Mouse (Mus musculus): ENCODE results near the gene Snapc2. TPM values are rescaled to one million over a fixed set of nuclear protein-coding genes. Genes with fewer than 3 reads are reported as not detected.
"Not testable (repeated sequence)": the region's sequence is repeated elsewhere in the genome, so short reads cannot be mapped to it uniquely, and the experiment has no call there.

The Snapc2 gene
- polyA plus RNA-seq, 1 experiment from 2014 or later, result 59.8 TPM

DNA sequence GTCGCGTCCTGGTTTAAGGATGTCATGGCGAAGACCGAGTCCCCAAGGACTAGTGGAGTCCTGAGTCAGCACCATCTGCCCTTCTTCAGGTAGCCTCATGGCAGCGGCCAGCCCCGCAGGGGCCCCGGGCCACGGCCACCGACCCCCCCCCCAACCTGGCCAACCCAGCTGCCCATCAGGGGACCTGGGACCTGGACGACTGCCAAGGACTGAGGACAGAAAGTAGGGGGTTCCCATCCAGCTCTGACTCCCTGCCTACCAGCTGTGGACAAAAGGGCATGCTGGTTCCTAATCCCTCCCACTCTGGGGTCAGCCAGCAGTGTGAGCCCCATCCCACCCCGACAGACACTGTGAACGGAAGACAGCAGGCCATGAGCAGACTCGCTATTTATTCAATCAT lies 7.1 kb upstream of the Snapc2 start:
- H3K36me3 ChIP-seq (replicated peaks; ENCODE audit: control insufficient read depth, insufficient read depth, low read depth, low read length), result peaks cover 8% of the 10 kb centered on the region
- no peak overlapping the region for H3K4me3 ChIP-seq (ENCODE audit: low read depth, low read length)
- H3K4me1 ChIP-seq (ENCODE audit: control insufficient read depth, insufficient read depth, low read length), result peaks cover 9% of the 10 kb centered on the region
- H3K4me2 ChIP-seq (ENCODE audit: low read depth, low read length), result no peak overlapping the region
- DNase-seq (ENCODE audit: low spot score) (no peak), ATAC-seq (replicated peaks; ENCODE audit: insufficient number of reproducible peaks, low FRiP score, low TSS enrichment, low read depth) (no peak)
- H3K9me3 ChIP-seq (replicated peaks; ENCODE audit: control insufficient read depth, low read length), result no peaks in the 10 kb centered on the region
- H3K9ac ChIP-seq (replicated peaks; ENCODE audit: low read length), result no peak overlapping the region
- H3K27ac ChIP-seq (replicated peaks; ENCODE audit: low read depth, low read length), result no peak overlapping the region
- no peaks in the 10 kb centered on the region for H3K27me3 ChIP-seq (ENCODE audit: control insufficient read depth, insufficient read depth, low read length)
- 91% methylated on average over 13 of the region's 13 CpGs for WGBS

GRCm38 (mm10) chr8:4247241-4247640 lies 5.6 kb upstream of the Snapc2 start:
- no peak for DNase-seq (ENCODE audit: low spot score)
- WGBS, result 89% methylated on average over 8 of the region's 8 CpGs
- H3K9ac ChIP-seq (replicated peaks; ENCODE audit: low read length), result no peak overlapping the region
- H3K27me3 ChIP-seq (ENCODE audit: control insufficient read depth, insufficient read depth, low read length), result no peaks in the 10 kb centered on the region
- no peak overlapping the region for H3K4me2 ChIP-seq (ENCODE audit: low read depth, low read length)
- peaks cover 8% of the 10 kb centered on the region for H3K36me3 ChIP-seq (replicated peaks; ENCODE audit: control insufficient read depth, insufficient read depth, low read depth, low read length)
- H3K27ac ChIP-seq (replicated peaks; ENCODE audit: low read depth, low read length), result no peak overlapping the region
- H3K4me1 ChIP-seq (ENCODE audit: control insufficient read depth, insufficient read depth, low read length), result peaks cover 9% of the 10 kb centered on the region
- no peaks in the 10 kb centered on the region for H3K9me3 ChIP-seq (replicated peaks; ENCODE audit: control insufficient read depth, low read length)
- ATAC-seq (replicated peaks; ENCODE audit: insufficient number of reproducible peaks, low FRiP score, low TSS enrichment, low read depth), result no peak
- H3K4me3 ChIP-seq (ENCODE audit: low read depth, low read length), result no peak overlapping the region

DNA sequence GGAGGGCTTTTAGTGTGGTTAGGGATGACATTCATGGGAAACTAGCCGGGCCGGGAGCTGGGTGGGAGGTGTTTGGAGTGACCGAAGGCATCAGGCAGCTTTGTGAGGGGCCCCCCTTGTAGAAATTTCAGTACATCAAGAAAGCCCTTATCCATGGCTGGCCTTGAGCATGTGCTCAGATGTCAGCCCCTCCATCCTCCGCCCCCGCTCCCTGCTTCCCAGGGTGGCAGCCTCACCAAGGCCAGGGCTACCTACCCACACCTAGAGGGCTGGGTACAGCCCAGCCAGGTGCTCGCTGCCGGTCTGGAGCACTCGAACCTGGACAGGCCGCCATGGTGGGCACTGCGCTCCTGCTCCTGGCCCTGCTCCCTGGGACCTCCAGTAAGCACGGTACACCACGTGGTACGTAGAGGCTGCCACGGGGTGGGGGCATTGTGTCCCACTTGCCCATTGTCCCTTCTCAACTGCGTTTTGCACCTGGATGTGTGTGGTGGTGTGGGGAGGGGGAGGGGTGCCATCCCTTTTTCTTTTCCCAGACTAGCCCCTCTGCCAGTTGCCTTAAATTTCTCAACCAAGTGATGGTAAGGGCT lies 4.8 kb upstream of the Snapc2 start, which contains the start of gene Tgfbr3l:
Tgfbr3l (plus strand) TSS at position 264 of the 590 bp plus-strand sequence.
- Histone ChIP-seq H3K36me3 (replicated peaks; ENCODE audit: control insufficient read depth, insufficient read depth, low read depth, low read length) (peaks cover 6% of the 10 kb centered on the region), H3K4me3 (ENCODE audit: low read depth, low read length) (no peak within 1 kb of the TSS), H3K9ac (replicated peaks; ENCODE audit: low read length) (no peak within 1 kb of the TSS), H3K27me3 (ENCODE audit: control insufficient read depth, insufficient read depth, low read length) (no peaks in the 10 kb centered on the region), H3K4me1 (ENCODE audit: control insufficient read depth, insufficient read depth, low read length) (peaks cover 9% of the 10 kb centered on the region), H3K27ac (replicated peaks; ENCODE audit: low read depth, low read length) (no peak within 1 kb of the TSS; the same call in 1 of the 2 replicates), H3K9me3 (replicated peaks; ENCODE audit: control insufficient read depth, low read length) (no peaks in the 10 kb centered on the region), H3K4me2 (ENCODE audit: low read depth, low read length) (no peak within 1 kb of the TSS)
- DNase-seq (ENCODE audit: low spot score), result no peak
- no peak for ATAC-seq (replicated peaks; ENCODE audit: insufficient number of reproducible peaks, low FRiP score, low TSS enrichment, low read depth)
- 73% methylated on average over 13 of the region's 15 CpGs for WGBS

DNA sequence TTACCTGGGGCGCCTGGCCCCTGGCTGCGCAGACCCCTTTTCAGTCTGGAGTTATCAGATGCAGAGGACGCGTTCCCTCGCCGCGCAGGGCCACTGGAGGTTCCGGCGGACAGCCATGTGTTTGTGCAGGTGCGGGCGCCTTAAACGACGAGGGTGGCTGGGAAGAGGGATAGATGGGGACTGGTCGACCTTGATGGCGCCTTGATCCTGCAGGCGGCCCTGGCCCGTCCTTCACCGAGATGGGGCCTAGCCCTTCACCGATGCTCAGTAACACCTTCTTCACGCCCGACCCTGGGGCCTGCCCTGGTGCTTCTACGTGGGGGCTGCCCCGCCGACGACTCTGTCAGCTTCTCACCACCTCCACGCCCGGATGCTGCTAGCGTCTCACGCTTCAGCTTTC lies 3.7 kb upstream of the Snapc2 start:
- 13% methylated on average over 29 of the region's 29 CpGs for WGBS
- Histone ChIP-seq H3K4me3 (ENCODE audit: low read depth, low read length) (no peak overlapping the region), H3K27me3 (ENCODE audit: control insufficient read depth, insufficient read depth, low read length) (no peaks in the 10 kb centered on the region), H3K4me2 (ENCODE audit: low read depth, low read length) (no peak overlapping the region), H3K9ac (replicated peaks; ENCODE audit: low read length) (0 out of 2 replicates have a peak overlapping the region, but pooled peaks have one; percentile 6), H3K9me3 (replicated peaks; ENCODE audit: control insufficient read depth, low read length) (no peaks in the 10 kb centered on the region), H3K36me3 (replicated peaks; ENCODE audit: control insufficient read depth, insufficient read depth, low read depth, low read length) (peaks cover 4% of the 10 kb centered on the region), H3K27ac (replicated peaks; ENCODE audit: low read depth, low read length) (no peak overlapping the region), H3K4me1 (ENCODE audit: control insufficient read depth, insufficient read depth, low read length) (peaks cover 9% of the 10 kb centered on the region)
- ATAC-seq (replicated peaks; ENCODE audit: insufficient number of reproducible peaks, low FRiP score, low TSS enrichment, low read depth) (no peak), DNase-seq (ENCODE audit: low spot score) (peak; percentile 60)

DNA sequence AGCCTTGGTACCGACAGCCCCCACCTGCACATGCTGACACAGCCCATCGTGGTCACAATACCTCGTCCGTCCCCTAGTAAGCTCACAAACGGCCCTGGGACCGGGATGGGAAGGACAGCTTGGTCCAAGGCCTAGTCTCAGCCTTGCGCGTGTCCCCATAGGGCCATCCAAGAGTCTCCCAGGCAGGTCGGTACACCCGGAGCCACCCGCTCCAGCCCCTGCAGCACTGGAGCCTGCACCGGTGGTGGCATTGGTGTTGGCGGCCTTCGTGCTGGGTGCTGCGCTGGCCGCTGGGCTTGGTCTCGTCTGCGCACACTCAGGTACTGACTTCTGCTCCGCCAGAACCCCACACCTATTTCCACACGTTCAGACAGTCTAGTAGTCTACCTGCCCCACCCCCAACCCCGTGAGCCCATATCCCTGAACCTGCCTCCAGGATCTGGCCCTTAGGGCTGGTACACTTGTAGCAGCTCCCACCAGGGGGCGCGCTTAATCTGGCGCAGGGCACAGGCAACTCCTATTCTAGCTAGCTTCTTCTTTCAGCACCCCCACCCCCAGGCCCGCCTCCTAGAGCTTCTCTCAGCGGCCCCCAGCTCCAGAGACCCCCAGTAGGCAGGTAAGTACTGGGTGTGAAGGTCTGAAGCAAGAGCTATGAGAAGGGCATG lies 2.4 kb upstream of the Snapc2 start:
- Histone ChIP-seq H3K4me1 (ENCODE audit: control insufficient read depth, insufficient read depth, low read length) (peaks cover 9% of the 10 kb centered on the region), H3K9ac (replicated peaks; ENCODE audit: low read length) (no peak overlapping the region), H3K27me3 (ENCODE audit: control insufficient read depth, insufficient read depth, low read length) (no peaks in the 10 kb centered on the region), H3K4me3 (ENCODE audit: low read depth, low read length) (no peak overlapping the region), H3K9me3 (replicated peaks; ENCODE audit: control insufficient read depth, low read length) (no peaks in the 10 kb centered on the region), H3K4me2 (ENCODE audit: low read depth, low read length) (no peak overlapping the region), H3K36me3 (replicated peaks; ENCODE audit: control insufficient read depth, insufficient read depth, low read depth, low read length) (peaks cover 5% of the 10 kb centered on the region; the same call in 1 of the 2 replicates), H3K27ac (replicated peaks; ENCODE audit: low read depth, low read length) (no peak overlapping the region)
- whole genome bisulfite sequencing, result 34% methylated on average over 26 of the region's 26 CpGs
- ATAC-seq (replicated peaks; ENCODE audit: insufficient number of reproducible peaks, low FRiP score, low TSS enrichment, low read depth) (no peak), DNase-seq (ENCODE audit: low spot score) (peak; percentile 85)

DNA sequence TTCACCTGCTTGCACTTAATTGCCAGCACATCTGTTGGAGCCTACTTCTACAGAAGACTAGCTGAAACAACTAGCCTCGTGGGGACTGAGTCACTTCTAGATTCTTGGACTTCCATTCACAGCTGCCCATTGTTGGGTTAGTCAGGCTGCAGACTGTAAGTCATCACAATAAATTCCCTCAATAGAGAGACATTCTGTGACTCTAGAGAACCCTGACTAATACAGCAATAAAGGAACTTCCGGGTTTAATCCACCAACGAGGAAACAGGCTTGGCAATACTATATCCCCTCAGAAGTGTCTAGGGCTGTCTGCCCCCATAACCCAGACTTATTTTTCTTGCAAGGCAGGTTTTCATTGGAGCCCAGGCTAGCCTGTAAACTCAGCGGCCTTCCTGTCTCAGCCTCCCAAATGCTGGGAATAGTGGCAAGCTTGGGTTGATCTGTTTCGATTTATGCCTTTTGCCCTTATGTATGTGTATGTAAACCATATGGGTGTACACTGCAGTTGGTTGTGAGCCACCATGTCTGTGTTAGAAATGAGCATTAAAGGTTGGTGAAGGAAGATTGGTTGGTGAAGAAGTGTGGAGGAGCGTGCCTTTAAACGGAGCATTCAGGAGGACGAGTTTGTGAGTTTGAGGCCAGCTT lies 642 bp upstream of the Snapc2 start:
- DNase-seq (ENCODE audit: low spot score) (no peak), ATAC-seq (replicated peaks; ENCODE audit: insufficient number of reproducible peaks, low FRiP score, low TSS enrichment, low read depth) (no peak)
- no peaks in the 10 kb centered on the region for H3K9me3 ChIP-seq (replicated peaks; ENCODE audit: control insufficient read depth, low read length)
- H3K27me3 ChIP-seq (ENCODE audit: control insufficient read depth, insufficient read depth, low read length), result no peaks in the 10 kb centered on the region
- H3K4me3 ChIP-seq (ENCODE audit: low read depth, low read length), result peak overlapping the region; percentile 83
- peaks cover 3% of the 10 kb centered on the region for H3K36me3 ChIP-seq (replicated peaks; ENCODE audit: control insufficient read depth, insufficient read depth, low read depth, low read length)
- peaks cover 9% of the 10 kb centered on the region for H3K4me1 ChIP-seq (ENCODE audit: control insufficient read depth, insufficient read depth, low read length)
- WGBS, result 46% methylated on average over 8 of the region's 8 CpGs
- H3K27ac ChIP-seq (replicated peaks; ENCODE audit: low read depth, low read length), result no peak overlapping the region
- H3K9ac ChIP-seq (replicated peaks; ENCODE audit: low read length), result no peak overlapping the region
- peak overlapping the region; percentile 37 for H3K4me2 ChIP-seq (ENCODE audit: low read depth, low read length)

DNA sequence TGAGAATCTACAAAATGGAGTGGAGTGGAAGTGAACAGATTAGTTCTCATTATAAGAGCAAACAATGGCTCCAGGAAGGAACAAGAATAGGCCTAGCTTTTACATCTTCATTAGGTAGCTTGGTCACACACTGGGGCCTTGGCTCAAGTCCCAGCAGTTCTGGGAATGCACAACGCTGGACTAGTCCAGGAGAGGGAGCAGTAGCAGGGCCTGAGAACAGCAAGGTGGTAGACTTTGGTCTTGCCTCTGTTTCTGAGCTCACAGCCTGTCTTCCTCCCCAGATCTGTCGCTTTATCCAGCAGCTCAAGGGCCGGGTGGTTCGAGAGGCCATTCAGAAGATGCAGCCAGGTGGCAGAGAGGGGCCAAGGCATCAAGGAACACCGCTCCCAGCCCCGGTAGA lies 1.1 kb downstream of the Snapc2 start:
- peaks cover 3% of the 10 kb centered on the region for H3K36me3 ChIP-seq (replicated peaks; ENCODE audit: control insufficient read depth, insufficient read depth, low read depth, low read length)
- no peak overlapping the region for H3K27ac ChIP-seq (replicated peaks; ENCODE audit: low read depth, low read length)
- no peak for DNase-seq (ENCODE audit: low spot score)
- H3K9ac ChIP-seq (replicated peaks; ENCODE audit: low read length), result peak overlapping the region; percentile 22; the same call in 1 of the 2 replicates
- no peaks in the 10 kb centered on the region for H3K27me3 ChIP-seq (ENCODE audit: control insufficient read depth, insufficient read depth, low read length)
- H3K4me2 ChIP-seq (ENCODE audit: low read depth, low read length), result peak overlapping the region; percentile 74; the same call in 1 of the 2 replicates
- ATAC-seq (replicated peaks; ENCODE audit: insufficient number of reproducible peaks, low FRiP score, low TSS enrichment, low read depth), result no peak
- H3K4me1 ChIP-seq (ENCODE audit: control insufficient read depth, insufficient read depth, low read length), result peaks cover 6% of the 10 kb centered on the region
- H3K4me3 ChIP-seq (ENCODE audit: low read depth, low read length), result peak overlapping the region; percentile 83
- WGBS, result 75% methylated on average over 6 of the region's 6 CpGs
- no peaks in the 10 kb centered on the region for H3K9me3 ChIP-seq (replicated peaks; ENCODE audit: control insufficient read depth, low read length)

DNA sequence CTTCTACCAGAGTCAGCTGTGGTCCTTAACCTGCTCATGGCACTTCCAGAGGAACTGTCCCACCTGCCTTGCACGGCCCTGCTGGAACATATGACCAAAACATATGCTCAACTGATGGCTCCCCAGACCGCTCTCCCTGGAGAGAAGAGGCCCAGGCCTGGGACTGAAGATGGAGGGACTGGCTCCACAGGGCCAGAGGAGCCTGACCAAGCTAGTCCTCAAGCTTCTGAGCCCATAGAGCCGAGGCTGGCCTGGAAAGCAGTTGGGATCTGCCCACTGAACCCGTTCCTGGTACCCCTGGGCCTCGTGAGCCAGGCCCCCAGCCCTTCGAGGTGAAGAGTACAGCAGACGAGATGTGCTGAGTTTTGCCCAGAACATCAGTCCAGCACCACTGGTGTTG lies 2.6 kb downstream of the Snapc2 start:
- 94% methylated on average over 7 of the region's 7 CpGs for WGBS
- not testable (repeated sequence) for H3K9me3 ChIP-seq (replicated peaks; ENCODE audit: control insufficient read depth, low read length); H3K36me3 ChIP-seq (replicated peaks; ENCODE audit: control insufficient read depth, insufficient read depth, low read depth, low read length); H3K9ac ChIP-seq (replicated peaks; ENCODE audit: low read length); DNase-seq (ENCODE audit: low spot score); H3K27me3 ChIP-seq (ENCODE audit: control insufficient read depth, insufficient read depth, low read length); H3K4me2 ChIP-seq (ENCODE audit: low read depth, low read length); ATAC-seq (replicated peaks; ENCODE audit: insufficient number of reproducible peaks, low FRiP score, low TSS enrichment, low read depth); H3K27ac ChIP-seq (replicated peaks; ENCODE audit: low read depth, low read length); H3K4me3 ChIP-seq (ENCODE audit: low read depth, low read length); H3K4me1 ChIP-seq (ENCODE audit: control insufficient read depth, insufficient read depth, low read length)

Data from embryonic facial prominence, embryonic 11.5 days (tissue).